Mouse (Mus musculus): ENCODE data around the gene Rpa1.
"Not testable (repeated sequence)": the region's sequence is repeated elsewhere in the genome, so short reads cannot be mapped to it uniquely, and the experiment has no call there.

The Rpa1 gene

GRCm38 (mm10) chr11:75348199-75348889, at the start of gene Rpa1, which contains the start of gene Smyd4:
Gene Rpa1, minus strand, starts transcription at chr11:75348324.
Gene Smyd4, plus strand, starts transcription at chr11:75348433.
- DNase-seq (ENCODE audit: low spot score in 2 of 2) = peak; percentile 92 to 95

- DNase-seq (ENCODE audit: low spot score in 2 of 2) = no peak
Observed at GRCm38 (mm10) chr11:75397452-75397851, 49.3 kb upstream of the Rpa1 start.

GRCm38 (mm10) chr11:75395611-75396010, 47.5 kb upstream of the Rpa1 start:
- DNase-seq (ENCODE audit: low spot score in 2 of 2) = no peak

GRCm38 (mm10) chr11:75383529-75383928, 35.4 kb upstream of the Rpa1 start:
- not testable (repeated sequence) for DNase-seq (ENCODE audit: low spot score in 2 of 2)

- DNase-seq (ENCODE audit: low spot score in 2 of 2) = not testable (repeated sequence)
Observed at GRCm38 (mm10) chr11:75378786-75379185, 30.7 kb upstream of the Rpa1 start.

GRCm38 (mm10) chr11:75377125-75377524, 29.0 kb upstream of the Rpa1 start:
- no peak for DNase-seq (ENCODE audit: low spot score in 2 of 2)

- DNase-seq (ENCODE audit: low spot score in 2 of 2) = no peak
Observed at GRCm38 (mm10) chr11:75355475-75355874, 7.4 kb upstream of the Rpa1 start.

- DNase-seq (ENCODE audit: low spot score in 2 of 2) = no peak
Observed at GRCm38 (mm10) chr11:75351225-75351624, 3.1 kb upstream of the Rpa1 start.

- no peak for DNase-seq (ENCODE audit: low spot score in 2 of 2)
Observed at GRCm38 (mm10) chr11:75348890-75349261, 752 bp upstream of the Rpa1 start.

- no peak for DNase-seq (ENCODE audit: low spot score in 2 of 2)
Observed at GRCm38 (mm10) chr11:75347596-75347995, 528 bp downstream of the Rpa1 start.

GRCm38 (mm10) chr11:75347188-75347585, 937 bp downstream of the Rpa1 start:
- DNase-seq (ENCODE audit: low spot score in 2 of 2) = no peak

- DNase-seq (ENCODE audit: low spot score in 2 of 2) = no peak
Observed at GRCm38 (mm10) chr11:75346556-75347187, 1.5 kb downstream of the Rpa1 start.

- no peak for DNase-seq (ENCODE audit: low spot score in 2 of 2)
Observed at GRCm38 (mm10) chr11:75344716-75345115, 3.4 kb downstream of the Rpa1 start.

- no peak for DNase-seq (ENCODE audit: low spot score in 2 of 2)
Observed at GRCm38 (mm10) chr11:75344163-75344562, 4.0 kb downstream of the Rpa1 start.

GRCm38 (mm10) chr11:75343096-75343495, 5.0 kb downstream of the Rpa1 start:
- no peak for DNase-seq (ENCODE audit: low spot score in 2 of 2)

GRCm38 (mm10) chr11:75340698-75341345, 7.3 kb downstream of the Rpa1 start:
- DNase-seq (ENCODE audit: low spot score in 2 of 2) = no peak

GRCm38 (mm10) chr11:75340076-75340475, 8.0 kb downstream of the Rpa1 start:
- no peak for DNase-seq (ENCODE audit: low spot score in 2 of 2)

- DNase-seq (ENCODE audit: low spot score in 2 of 2) = no peak
Observed at GRCm38 (mm10) chr11:75337246-75337645, 10.9 kb downstream of the Rpa1 start.

- DNase-seq (ENCODE audit: low spot score in 2 of 2) = no peak
Observed at GRCm38 (mm10) chr11:75336676-75337075, 11.4 kb downstream of the Rpa1 start.

- DNase-seq (ENCODE audit: low spot score in 2 of 2) = no peak
Observed at GRCm38 (mm10) chr11:75325969-75326311, 22.2 kb downstream of the Rpa1 start.

GRCm38 (mm10) chr11:75325116-75325968, 22.8 kb downstream of the Rpa1 start:
- no peak for DNase-seq (ENCODE audit: low spot score in 2 of 2)

GRCm38 (mm10) chr11:75324433-75324832, 23.7 kb downstream of the Rpa1 start:
- no peak for DNase-seq (ENCODE audit: low spot score in 2 of 2)
